Mouse (Mus musculus) c-Kit-positive CD71-positive TER-119-negative erythroid progenitor cells, embryonic 14.5 days (primary cell): ENCODE results near the gene Smyd3.

Experiments used
- DNase-seq: peaks from one replicate; pipeline ENCODE4 v3.0.0-alpha.2; 2013; ENCODE audit warnings: low read depth

Smyd3 gene

GRCm38 (mm10) chr1:179012273-179012672, 505.6 kb downstream of the Smyd3 start:
- DNase-seq = no peak

- DNase-seq = no peak
These were observed 507.1 kb downstream of the Smyd3 start for GRCm38 (mm10) chr1:179010756-179011155.

DNA sequence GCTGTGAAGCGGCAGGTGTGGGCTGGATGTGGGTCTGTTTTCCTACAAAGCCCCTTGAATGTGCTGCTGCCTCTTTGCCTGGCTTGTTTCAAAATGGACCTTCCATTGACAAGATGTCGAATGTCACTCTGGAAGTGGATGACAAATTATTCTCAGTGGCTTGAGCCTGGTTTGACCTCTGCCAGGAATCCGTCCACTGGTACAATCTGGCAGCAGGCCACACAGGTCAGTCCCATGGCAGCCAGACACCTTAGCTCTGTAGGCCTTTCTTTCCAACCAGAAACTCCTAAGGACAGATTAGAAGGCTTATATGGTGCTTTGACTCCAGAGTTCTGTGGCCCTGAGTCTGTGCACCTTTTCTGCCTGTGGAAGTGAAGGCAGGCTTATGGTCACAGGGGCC, 507.9 kb downstream of the Smyd3 start:
- DNase-seq = no peak

DNA sequence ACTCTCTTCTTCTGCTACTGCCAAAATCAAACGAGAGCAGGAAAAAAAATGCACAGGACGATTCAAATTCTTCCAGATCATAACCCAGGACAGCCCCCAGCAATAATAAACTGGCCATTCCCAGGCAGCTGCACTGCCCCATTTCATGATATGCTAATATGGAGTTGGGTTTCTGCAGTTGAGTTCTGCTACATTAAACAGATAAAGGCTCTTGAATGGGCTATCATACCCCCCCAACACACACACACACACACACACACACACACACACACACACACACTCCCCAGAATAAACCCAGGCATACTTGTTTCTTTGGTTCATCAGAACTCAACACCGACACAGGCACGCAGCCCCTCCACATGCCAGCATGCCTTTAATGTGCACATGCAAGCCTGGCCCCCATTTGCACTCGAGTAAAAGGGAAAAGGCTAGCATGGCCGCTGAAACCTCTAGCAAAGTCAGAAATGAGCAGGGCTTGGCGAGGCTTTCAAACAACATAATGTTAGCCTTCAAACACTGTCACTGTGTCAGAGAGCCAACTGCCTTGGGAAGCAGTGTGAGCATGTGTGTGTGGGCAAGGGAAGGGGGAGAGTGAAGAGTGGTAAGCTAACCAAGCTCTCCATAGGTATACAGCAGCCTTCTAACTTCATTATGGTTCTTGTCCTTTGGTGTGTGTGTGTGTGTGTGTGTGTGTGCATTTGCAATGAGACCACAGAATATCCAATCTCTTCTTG, 513.5 kb downstream of the Smyd3 start:
- no peak for DNase-seq

- no peak for DNase-seq
These were observed 514.3 kb downstream of the Smyd3 start for GRCm38 (mm10) chr1:179003406-179004132.

- no peak for DNase-seq
These were observed 517.8 kb downstream of the Smyd3 start for GRCm38 (mm10) chr1:178999876-179000528.

DNA sequence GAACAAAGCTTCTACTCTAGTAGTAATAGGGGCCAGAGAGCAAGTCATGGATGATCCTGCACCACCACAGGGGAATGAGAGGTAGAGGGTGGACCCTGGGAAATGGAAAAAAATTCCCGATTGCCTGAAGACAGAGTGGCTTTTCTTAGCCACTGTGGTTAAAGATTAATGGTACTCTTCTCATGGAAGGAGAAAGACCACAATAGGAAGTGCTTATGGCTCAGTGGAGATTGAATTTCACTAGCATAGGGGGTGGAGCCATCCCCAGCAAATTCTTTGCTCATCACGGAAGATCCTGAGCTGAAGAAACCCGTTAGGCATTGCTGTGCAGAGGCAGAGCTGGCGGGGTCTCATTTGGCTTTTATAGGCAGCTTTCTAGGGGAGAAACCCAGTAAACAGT, 520.0 kb downstream of the Smyd3 start:
- no peak for DNase-seq

DNA sequence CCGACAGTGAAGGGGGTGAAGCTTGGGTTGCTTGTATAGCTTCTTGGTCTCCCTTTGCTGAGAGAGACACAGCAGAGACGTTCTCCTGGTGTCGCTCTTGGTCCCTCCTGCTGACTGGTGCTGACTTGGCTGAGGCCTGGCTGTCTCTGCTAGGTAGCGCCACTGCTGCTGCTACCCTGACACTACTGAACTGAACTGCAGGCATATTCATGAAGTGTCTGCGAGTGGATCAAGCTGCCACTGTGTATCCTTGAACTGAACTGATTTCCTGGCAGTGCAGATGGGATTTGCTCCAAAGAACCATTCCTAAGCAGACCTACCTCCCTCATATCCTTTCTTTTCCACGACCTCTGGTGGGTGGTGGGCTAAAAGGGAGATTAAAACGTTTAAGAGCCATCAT, 523.6 kb downstream of the Smyd3 start:
- DNase-seq = no peak

- no peak for DNase-seq
These were observed 525.3 kb downstream of the Smyd3 start for GRCm38 (mm10) chr1:178992503-178992902.

DNA sequence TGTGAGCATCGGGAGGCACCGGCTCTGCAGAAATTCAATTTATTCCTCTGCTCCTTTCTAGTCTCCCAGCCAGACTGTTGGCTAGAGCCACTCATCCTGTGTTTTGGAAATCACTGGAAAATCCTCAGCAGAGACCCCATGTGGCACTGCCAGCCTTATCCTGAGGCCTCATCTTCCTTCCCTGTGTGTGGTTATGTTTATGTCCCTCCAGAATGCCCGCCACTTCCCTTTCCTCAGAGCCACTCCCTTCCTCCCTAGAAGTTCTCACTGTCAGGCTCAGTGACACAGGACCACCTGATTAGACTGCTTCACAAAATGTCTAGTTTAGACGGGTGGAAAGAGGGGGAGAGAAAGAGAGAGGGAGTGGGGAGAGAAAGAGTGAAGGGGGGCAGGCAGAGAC, 526.4 kb downstream of the Smyd3 start:
- no peak for DNase-seq

DNA sequence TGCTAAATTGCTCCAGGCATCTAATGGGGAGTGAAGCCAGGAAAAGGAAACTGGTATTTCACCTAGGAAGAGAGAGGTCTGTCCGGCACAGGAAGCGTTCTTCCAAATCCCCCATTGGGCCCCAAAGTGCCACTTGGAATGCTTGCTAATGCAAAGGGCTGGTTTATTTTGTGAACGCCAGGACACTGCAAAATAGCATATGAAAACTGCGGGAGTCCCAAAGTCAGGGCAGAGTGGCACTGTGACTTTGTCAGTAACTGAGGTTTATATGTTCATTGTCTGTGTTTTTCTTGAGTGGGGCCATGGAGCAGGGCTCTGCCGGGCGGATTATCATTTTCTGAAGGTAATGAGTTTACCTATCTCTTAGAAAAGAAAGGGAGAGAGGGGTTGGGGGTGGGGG, 526.8 kb downstream of the Smyd3 start:
- DNase-seq = no peak

- DNase-seq = no peak
These were observed 528.4 kb downstream of the Smyd3 start for GRCm38 (mm10) chr1:178989485-178989884.

DNA sequence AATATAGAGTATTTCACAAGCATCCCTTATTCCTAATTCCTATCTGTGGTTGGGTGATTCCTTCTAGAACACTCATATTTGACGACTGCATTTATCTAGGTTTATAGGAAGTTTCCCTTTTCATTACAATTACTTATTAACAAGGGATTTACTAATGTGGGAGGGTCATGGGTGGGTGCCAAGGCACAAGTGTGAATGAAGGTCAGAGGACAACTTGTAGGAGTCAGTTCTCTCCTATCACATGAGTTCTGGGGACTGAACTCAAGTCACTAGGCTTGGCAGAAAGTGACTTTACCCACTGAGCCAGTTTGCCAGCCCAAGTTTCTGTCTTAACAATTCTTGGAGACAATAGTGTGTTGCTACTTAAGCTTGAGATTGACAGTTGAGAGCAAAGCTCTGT, 529.7 kb downstream of the Smyd3 start:
- no peak for DNase-seq

DNA sequence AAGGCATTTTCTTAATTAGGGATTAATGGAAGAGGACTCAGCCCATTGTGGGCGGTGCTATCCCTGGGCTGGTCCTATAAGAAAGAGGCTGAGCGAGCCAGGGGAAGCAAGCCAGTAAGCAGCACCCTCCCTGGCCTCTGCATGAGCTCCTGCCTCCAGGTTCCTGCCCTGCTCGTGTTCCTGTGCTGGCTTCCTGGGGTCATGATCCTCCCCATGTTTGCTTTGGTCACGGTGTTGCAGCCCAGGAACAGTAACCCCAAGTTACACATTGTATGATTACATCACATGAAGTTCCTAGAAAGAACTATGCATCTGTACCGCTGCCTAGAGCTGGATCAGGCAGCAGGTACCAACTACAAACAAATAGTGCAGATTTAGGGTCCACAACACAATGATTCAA, 536.2 kb downstream of the Smyd3 start:
- DNase-seq = no peak

DNA sequence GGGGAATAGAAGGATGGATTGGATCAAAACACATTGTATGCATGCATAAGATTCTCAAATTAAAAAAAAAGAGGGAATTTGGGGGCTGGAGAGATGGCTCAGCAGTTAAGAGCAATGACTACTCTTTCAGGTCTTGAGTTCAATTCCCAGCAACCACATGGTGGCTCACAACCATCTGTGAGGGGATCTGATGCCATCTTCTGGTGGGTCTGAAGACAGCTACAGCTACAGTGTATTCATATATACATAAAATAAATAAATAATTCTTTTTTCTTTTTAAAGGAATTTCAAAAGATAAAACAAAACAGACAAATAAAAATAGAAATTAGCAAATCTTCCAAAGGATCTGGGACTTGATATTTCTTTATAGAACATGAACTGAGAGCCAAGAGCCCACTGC, 537.7 kb downstream of the Smyd3 start:
- DNase-seq = no peak

- DNase-seq = no peak
These were observed 539.1 kb downstream of the Smyd3 start for GRCm38 (mm10) chr1:178978617-178979245.

GRCm38 (mm10) chr1:178972055-178972454, 545.8 kb downstream of the Smyd3 start:
- no peak for DNase-seq

- DNase-seq = no peak
These were observed 556.2 kb downstream of the Smyd3 start for GRCm38 (mm10) chr1:178961661-178962060.

- peak; percentile 38 for DNase-seq
These were observed 557.8 kb downstream of the Smyd3 start for GRCm38 (mm10) chr1:178960015-178960559.

GRCm38 (mm10) chr1:178958641-178959040, 559.2 kb downstream of the Smyd3 start:
- no peak for DNase-seq

DNA sequence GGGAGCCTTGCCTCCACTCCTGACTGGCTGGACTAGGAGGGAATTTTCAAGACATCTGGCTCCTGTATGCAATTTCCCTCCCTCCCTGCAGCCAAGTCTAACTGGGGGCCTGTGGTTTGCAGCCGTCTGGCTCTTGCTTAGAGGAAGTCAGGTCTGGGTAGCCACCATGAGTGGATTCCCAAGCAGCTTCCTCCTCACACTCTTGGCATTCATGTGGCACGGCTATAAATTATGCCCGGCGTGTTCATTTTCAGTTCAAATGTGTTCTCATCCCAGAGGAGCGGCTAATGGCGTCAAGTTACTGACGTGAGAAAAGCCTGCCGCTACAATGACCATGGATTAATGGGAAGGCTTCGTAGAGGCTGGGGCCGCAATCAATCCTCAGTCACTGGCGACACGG, 564.9 kb downstream of the Smyd3 start:
- DNase-seq = no peak

DNA sequence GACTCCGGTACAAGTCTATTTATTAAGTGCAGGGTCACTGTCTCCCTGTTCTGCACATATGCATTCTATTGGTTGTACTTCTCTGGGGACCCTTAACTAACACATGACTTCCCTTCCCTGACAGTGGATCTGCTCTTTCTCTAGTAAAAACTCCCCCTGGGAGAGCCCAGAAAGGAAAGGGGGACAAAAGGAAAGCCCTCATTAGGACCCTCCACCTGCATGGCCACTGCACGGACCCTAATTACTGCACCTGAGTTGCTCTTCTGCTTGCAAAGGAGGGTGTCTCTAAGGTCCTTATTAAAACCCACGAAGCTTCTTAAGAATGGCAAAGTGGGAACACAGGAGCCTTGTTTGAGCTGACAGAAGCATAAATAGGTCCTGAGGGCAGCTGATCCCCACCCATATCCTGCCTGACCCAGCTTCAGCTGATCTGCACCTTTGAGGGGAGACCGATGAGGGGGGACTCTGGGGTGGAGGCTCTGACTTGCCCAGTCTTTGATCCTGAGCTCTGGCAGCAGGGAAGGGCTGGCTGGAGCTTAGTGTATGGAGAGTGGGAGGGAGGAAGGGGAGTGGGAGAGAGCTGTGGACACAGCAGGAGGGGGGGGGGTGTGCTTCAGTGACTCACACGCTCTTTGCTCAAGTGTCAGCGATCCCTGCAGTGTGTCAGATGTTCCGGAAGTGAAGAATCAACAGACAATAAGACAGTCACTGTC, 575.4 kb downstream of the Smyd3 start:
- DNase-seq = no peak
